Mouse (Mus musculus): Measurements from ENCODE around the gene Xpo5.

The Xpo5 gene

GRCm38 (mm10) chr17:46284653-46285052, 82.1 kb downstream of the Xpo5 start:
- no peak for DNase-seq (ENCODE audit: low read depth, low spot score)

GRCm38 (mm10) chr17:46285407-46285806, 82.8 kb downstream of the Xpo5 start:
- DNase-seq (ENCODE audit: low read depth, low spot score) = no peak

- no peak for DNase-seq (ENCODE audit: low read depth, low spot score)
These were observed 85.1 kb downstream of the Xpo5 start for GRCm38 (mm10) chr17:46287678-46288095.

Data from forelimb bud, embryonic 11.5 days (tissue).